Mouse (Mus musculus) v-Abl transformed pro-B cells (cell line): ENCODE measurements around the gene Npepps.
"Not testable (repeated sequence)": the region's sequence is repeated elsewhere in the genome, so short reads cannot be mapped to it uniquely, and the experiment has no call there.

Source experiments
- in situ Hi-C, 2 experiments: fragments of 400-800 bp; cut with MboI; formaldehyde crosslinking; loops; one replicate each; pipeline ENCODE4 v1.15.1; 2025; ENCODE audit not compliant: unreplicated experiment in 2 of 2

Gene Npepps

GRCm38 (mm10) chr11:97280216-97280861 is at the start of gene Npepps:
TSS of gene Npepps (minus strand) at chr11:97280638.
- in situ Hi-C loops: loop anchor here in 1 of 2 experiments (5.0 kb wide), 1 partner anchor 37 kb away; the partner anchor contains the start of gene Mrpl45

GRCm38 (mm10) chr11:97328148-97328547 is 47.7 kb upstream of the Npepps start:
- in situ Hi-C loops: no loop called here

GRCm38 (mm10) chr11:97325224-97325623 is 44.8 kb upstream of the Npepps start:
- in situ Hi-C loops: no loop called here

GRCm38 (mm10) chr11:97321894-97322600 is 41.6 kb upstream of the Npepps start:
- in situ Hi-C loops: not testable (repeated sequence)

GRCm38 (mm10) chr11:97321197-97321596 is 40.8 kb upstream of the Npepps start:
- in situ Hi-C loops: no loop called here

- in situ Hi-C loops: loop anchor here (5.0 to 10.0 kb wide), 3 partner anchors 34 to 121 kb away; partner anchors contain the start of gene Npepps (in 1 of the 2)
Observed at GRCm38 (mm10) chr11:97315504-97316503, 35.4 kb upstream of the Npepps start, which contains the start of gene Mrpl45. TSS of gene Mrpl45 (plus strand) at chr11:97315716.

GRCm38 (mm10) chr11:97314751-97315503 is 34.5 kb upstream of the Npepps start:
- in situ Hi-C loops: loop anchor here (5.0 to 10.0 kb wide), 4 partner anchors 33 to 120 kb away; partner anchors contain the start of gene Npepps (in 1 of the 2)

GRCm38 (mm10) chr11:97314110-97314509 is 33.7 kb upstream of the Npepps start:
- in situ Hi-C loops: loop anchor here (5.0 to 10.0 kb wide), 2 partner anchors 117 to 119 kb away; no protein-coding TSS in a partner anchor

- in situ Hi-C loops: loop anchor here (5.0 to 10.0 kb wide), 2 partner anchors 116 to 118 kb away; no protein-coding TSS in a partner anchor
Observed at GRCm38 (mm10) chr11:97312871-97313270, 32.4 kb upstream of the Npepps start.

GRCm38 (mm10) chr11:97310895-97311631 is 30.6 kb upstream of the Npepps start:
- in situ Hi-C loops: loop anchor here (5.0 to 10.0 kb wide), 2 partner anchors 114 to 116 kb away; no protein-coding TSS in a partner anchor

- in situ Hi-C loops: loop anchor here (5.0 to 10.0 kb wide), 2 partner anchors 113 to 115 kb away; no protein-coding TSS in a partner anchor
Observed at GRCm38 (mm10) chr11:97309911-97310571, 29.6 kb upstream of the Npepps start.

GRCm38 (mm10) chr11:97309451-97309836 is 29.0 kb upstream of the Npepps start:
- in situ Hi-C loops: no loop called here

GRCm38 (mm10) chr11:97308806-97309450 is 28.5 kb upstream of the Npepps start:
- in situ Hi-C loops: no loop called here

- in situ Hi-C loops: no loop called here
Observed at GRCm38 (mm10) chr11:97307294-97308069, 27.0 kb upstream of the Npepps start.

GRCm38 (mm10) chr11:97304631-97305030 is 24.2 kb upstream of the Npepps start:
- in situ Hi-C loops: no loop called here

GRCm38 (mm10) chr11:97302231-97302781 is 21.9 kb upstream of the Npepps start:
- in situ Hi-C loops: no loop called here

GRCm38 (mm10) chr11:97301406-97301805 is 21.0 kb upstream of the Npepps start:
- in situ Hi-C loops: no loop called here
